Mouse (Mus musculus) MEL (cell line): Measurements from ENCODE around the gene Tiam1.

Source experiments
- CHD2 ChIP-seq: IDR thresholded peaks from 2 replicates; pipeline ENCODE4 v1.6.1; 2011; ENCODE audit warnings: low read length, improper control_type of control experiment
- CTCF ChIP-seq, 3 experiments: IDR thresholded peaks in 2 of 3; conservative IDR thresholded peaks in 1 of 3; 2 replicates each; pipeline ENCODE4 v1.5.1; 2011 to 2012; ENCODE audit warnings: low read length in 3 of 3, low read depth in 2 of 3, mild to moderate bottlenecking in 2 of 3, improper control_type of control experiment in 1 of 3, inconsistent platforms in 1 of 3, mixed read lengths in 1 of 3, moderate library complexity in 1 of 3; ENCODE audit not compliant: control insufficient read depth in 1 of 3, insufficient read depth in 1 of 3, poor library complexity in 1 of 3, severe bottlenecking in 1 of 3
- EP300 ChIP-seq, 2 experiments: IDR thresholded peaks; 2 replicates each; pipeline ENCODE4 v1.6.1; 2011; ENCODE audit warnings: improper control_type of control experiment in 2 of 2, low read length in 2 of 2, low read depth in 1 of 2, mild to moderate bottlenecking in 1 of 2
- KAT2A ChIP-seq: conservative IDR thresholded peaks from 2 replicates; pipeline ENCODE4 v1.6.1; 2012; ENCODE audit warnings: low read depth, low read length, improper control_type of control experiment, inconsistent platforms
- MAX ChIP-seq: IDR thresholded peaks from 2 replicates; pipeline ENCODE4 v1.6.1; 2011; ENCODE audit warnings: low read length, improper control_type of control experiment
- MYB ChIP-seq: IDR thresholded peaks from 2 replicates; pipeline ENCODE4 v1.6.1; 2011; ENCODE audit warnings: mild to moderate bottlenecking, low read depth, low read length, improper control_type of control experiment
- POLR2A ChIP-seq, 2 experiments: IDR thresholded peaks; 2 replicates each; pipeline ENCODE4 v1.6.1; 2011 to 2012; ENCODE audit warnings: low read length in 2 of 2, mild to moderate bottlenecking in 2 of 2, control low read depth in 1 of 2, improper control_type of control experiment in 1 of 2, low read depth in 1 of 2, moderate library complexity in 1 of 2; ENCODE audit not compliant: control insufficient read depth in 1 of 2, insufficient read depth in 1 of 2, poor library complexity in 1 of 2
- ZC3H11A ChIP-seq: IDR thresholded peaks from 2 replicates; pipeline ENCODE4 v1.6.1; 2012; ENCODE audit warnings: low read depth, mild to moderate bottlenecking, inconsistent platforms, low read length, improper control_type of control experiment
- ZNF384 ChIP-seq: IDR thresholded peaks from 2 replicates; pipeline ENCODE4 v1.6.1; 2012; ENCODE audit warnings: low read depth, mild to moderate bottlenecking, inconsistent platforms, low read length, improper control_type of control experiment

DNA sequence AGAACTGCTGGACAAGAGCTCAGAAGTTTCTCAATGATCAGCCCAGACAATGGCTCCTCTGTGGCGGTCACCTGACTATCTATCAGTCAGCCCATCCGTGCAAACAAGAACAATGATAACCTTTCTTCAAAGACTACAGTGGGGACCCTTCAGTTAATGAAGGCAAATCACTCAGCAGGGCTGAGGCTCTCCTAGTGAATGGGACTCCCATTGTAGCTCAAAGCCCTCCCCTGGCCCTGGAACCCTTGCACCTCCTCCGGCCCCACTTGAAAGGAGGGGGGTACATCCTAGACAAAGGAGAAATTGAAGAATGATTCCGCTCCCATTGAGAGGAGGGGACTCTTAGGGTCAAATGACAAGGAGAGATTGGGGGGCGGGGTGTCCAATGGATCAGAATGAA lies 280.3 kb downstream of the Tiam1 start:
- TF ChIP-seq CTCF (IDR thresholded peaks at IDR 0.05 in 2 of 3, conservative IDR thresholded peaks at IDR 0.05 in 1 of 3; ENCODE audit: control insufficient read depth in 1 of 3, insufficient read depth in 1 of 3, low read depth in 2 of 3, low read length in 3 of 3, poor library complexity in 1 of 3, severe bottlenecking in 1 of 3) (no peak), POLR2A (IDR thresholded peaks at IDR 0.05; ENCODE audit: control insufficient read depth in 1 of 2, insufficient read depth in 1 of 2, low read depth in 1 of 2, low read length in 2 of 2, poor library complexity in 1 of 2) (no peak), MYB (no peak), ZNF384 (no peak), EP300 (IDR thresholded peaks at IDR 0.05; ENCODE audit: low read depth in 1 of 2, low read length in 2 of 2) (no peak), KAT2A (no peak), MAX (no peak), CHD2 (no peak), ZC3H11A (no peak)
